Mouse (Mus musculus) CH12.LX (cell line): ENCODE results near the gene Dscam. TPM values are rescaled to one million over a fixed set of nuclear protein-coding genes. Genes with fewer than 3 reads are reported as not detected.
A peak's percentile ranks its signal among the peaks of the same experiment; 100 is the strongest.

Experiments
- DNase-seq: peaks from one replicate; pipeline ENCODE4 v3.0.0-alpha.2; 2013; ENCODE audit errors: extremely low read depth
- H3K27ac ChIP-seq: 2 replicates; pipeline ENCODE4 v1.5.1; 2012; ENCODE audit warnings: low read depth, mild to moderate bottlenecking, control low read depth, moderate library complexity; ENCODE audit not compliant: insufficient read depth
- H3K27me3 ChIP-seq: replicated peaks from 2 replicates; pipeline ENCODE3; 2012; ENCODE audit warnings: inconsistent platforms
- H3K36me3 ChIP-seq, 2 experiments: replicated peaks in 1 of 2; 2 replicates each; pipeline versions ENCODE3 to v1.6.1; 2012; ENCODE audit warnings: inconsistent platforms in 1 of 2, low read length in 1 of 2, mild to moderate bottlenecking in 1 of 2, mixed read lengths in 1 of 2, moderate library complexity in 1 of 2; ENCODE audit not compliant: control insufficient read depth in 1 of 2, insufficient read depth in 1 of 2
- H3K4me1 ChIP-seq, 2 experiments: 2 replicates each; pipeline ENCODE4 v1.6.1; 2012; ENCODE audit warnings: inconsistent platforms in 1 of 2, moderate library complexity in 1 of 2; ENCODE audit not compliant: insufficient read depth in 2 of 2, control insufficient read depth in 1 of 2
- H3K4me2 ChIP-seq: 2 replicates; pipeline ENCODE4 v1.6.1; 2012; ENCODE audit warnings: low read depth, mild to moderate bottlenecking, control low read depth; ENCODE audit not compliant: poor library complexity, insufficient read depth, severe bottlenecking
- H3K4me3 ChIP-seq, 3 experiments: fragments of 150-350 bp in 1 of 3; sonication (generic) in 1 of 3; replicated peaks in 1 of 3; 2 replicates each; pipeline versions ENCODE3 to v1.5.1; 2011 to 2012; ENCODE audit warnings: low read depth in 2 of 3, low read length in 2 of 3, mild to moderate bottlenecking in 2 of 3, moderate library complexity in 2 of 3, control low read depth in 1 of 3, improper control_type of control experiment in 1 of 3, inconsistent platforms in 1 of 3, mixed read lengths in 1 of 3; ENCODE audit not compliant: poor library complexity in 1 of 3
- H3K79me2 ChIP-seq: replicated peaks from 2 replicates; pipeline ENCODE4 v1.6.1; 2012; ENCODE audit warnings: mild to moderate bottlenecking, moderate library complexity; ENCODE audit not compliant: control insufficient read depth, poor library complexity, insufficient read depth, severe bottlenecking; ENCODE audit errors: extremely low read depth
- H3K9ac ChIP-seq: 2 replicates; pipeline ENCODE4 v1.6.1; 2012; ENCODE audit warnings: low read depth, mild to moderate bottlenecking, control low read depth, moderate library complexity; ENCODE audit not compliant: insufficient read depth
- H3K9me3 ChIP-seq: replicated peaks from 2 replicates; pipeline ENCODE3; 2012; ENCODE audit warnings: low read length, inconsistent platforms, mixed read lengths
- BHLHE40 ChIP-seq: IDR thresholded peaks from 2 replicates; pipeline ENCODE4 v1.6.1; 2011; ENCODE audit warnings: mild to moderate bottlenecking, low read depth, low read length, improper control_type of control experiment
- CHD2 ChIP-seq: IDR thresholded peaks from 2 replicates; pipeline ENCODE4 v1.6.1; 2011; ENCODE audit warnings: low read length, improper control_type of control experiment
- CTCF ChIP-seq, 2 experiments: IDR thresholded peaks in 1 of 2; conservative IDR thresholded peaks in 1 of 2; 2 replicates each; pipeline ENCODE4 v1.5.1; 2011 to 2012; ENCODE audit warnings: low read depth in 2 of 2, low read length in 2 of 2, improper control_type of control experiment in 1 of 2, inconsistent platforms in 1 of 2, mild to moderate bottlenecking in 1 of 2, moderate library complexity in 1 of 2
- E2F4 ChIP-seq: IDR thresholded peaks from 2 replicates; pipeline ENCODE4 v1.6.1; 2011; ENCODE audit warnings: low read depth, low read length, improper control_type of control experiment; ENCODE audit not compliant: insufficient replicate concordance
- ELF1 ChIP-seq: IDR thresholded peaks from 2 replicates; pipeline ENCODE4 v1.6.1; 2014; ENCODE audit warnings: low read depth, mild to moderate bottlenecking, inconsistent platforms, low read length, improper control_type of control experiment
- EP300 ChIP-seq: IDR thresholded peaks from 2 replicates; pipeline ENCODE4 v1.6.1; 2011; ENCODE audit warnings: low read length, improper control_type of control experiment
- ETS1 ChIP-seq: conservative IDR thresholded peaks from 2 replicates; pipeline ENCODE4 v1.6.1; 2012; ENCODE audit warnings: low read depth, mild to moderate bottlenecking, inconsistent platforms, low read length, improper control_type of control experiment, moderate library complexity
- GABPA ChIP-seq: IDR thresholded peaks from 2 replicates; pipeline ENCODE4 v1.6.1; 2012; ENCODE audit warnings: low read depth, low read length, improper control_type of control experiment, inconsistent platforms; ENCODE audit not compliant: insufficient replicate concordance
- IRF4 ChIP-seq: IDR thresholded peaks from 2 replicates; pipeline ENCODE4 v1.6.1; 2014; ENCODE audit warnings: low read depth, mild to moderate bottlenecking, inconsistent platforms, low read length, improper control_type of control experiment
- JUND ChIP-seq: conservative IDR thresholded peaks from 2 replicates; pipeline ENCODE4 v1.6.1; 2011; ENCODE audit warnings: low read depth, low read length, improper control_type of control experiment
- KAT2A ChIP-seq: IDR thresholded peaks from 2 replicates; pipeline ENCODE4 v1.6.1; 2012; ENCODE audit warnings: low read length, improper control_type of control experiment, inconsistent platforms; ENCODE audit not compliant: insufficient replicate concordance
- MAFK ChIP-seq: IDR thresholded peaks from 2 replicates; pipeline ENCODE4 v1.6.1; 2011; ENCODE audit warnings: low read length, improper control_type of control experiment; ENCODE audit not compliant: insufficient replicate concordance
- MAX ChIP-seq: IDR thresholded peaks from 2 replicates; pipeline ENCODE4 v1.6.1; 2011; ENCODE audit warnings: low read length, improper control_type of control experiment
- MAZ ChIP-seq: IDR thresholded peaks from 2 replicates; pipeline ENCODE4 v1.6.1; 2012; ENCODE audit warnings: low read depth, mild to moderate bottlenecking, inconsistent platforms, low read length, improper control_type of control experiment, moderate library complexity
- MEF2A ChIP-seq: IDR thresholded peaks from 2 replicates; pipeline ENCODE4 v1.6.1; 2014; ENCODE audit warnings: low read depth, mild to moderate bottlenecking, inconsistent platforms, low read length, improper control_type of control experiment, borderline replicate concordance
- MYC ChIP-seq: IDR thresholded peaks from 2 replicates; pipeline ENCODE4 v1.6.1; 2011; ENCODE audit warnings: low read depth, mild to moderate bottlenecking, improper control_type of control experiment, low read length
- NRF1 ChIP-seq: IDR thresholded peaks from 2 replicates; pipeline ENCODE4 v1.6.1; 2014; ENCODE audit warnings: low read depth, mild to moderate bottlenecking, inconsistent platforms, low read length, improper control_type of control experiment, moderate library complexity
- POLR2A ChIP-seq: IDR thresholded peaks from 2 replicates; pipeline ENCODE4 v1.6.1; 2011; ENCODE audit warnings: low read depth, mild to moderate bottlenecking, improper control_type of control experiment, low read length
- POLR2AphosphoS2 ChIP-seq: IDR thresholded peaks from 2 replicates; pipeline ENCODE4 v1.6.1; 2011; ENCODE audit warnings: low read depth, low read length, improper control_type of control experiment
- RAD21 ChIP-seq: IDR thresholded peaks from 2 replicates; pipeline ENCODE4 v1.6.1; 2011; ENCODE audit warnings: low read depth, mild to moderate bottlenecking, low read length, improper control_type of control experiment, moderate library complexity
- SIN3A ChIP-seq: IDR thresholded peaks from 2 replicates; pipeline ENCODE4 v1.6.1; 2012; ENCODE audit warnings: low read length, improper control_type of control experiment, inconsistent platforms
- SMC3 ChIP-seq: IDR thresholded peaks from 2 replicates; pipeline ENCODE4 v1.6.1; 2011; ENCODE audit warnings: low read depth, low read length, improper control_type of control experiment
- TBP ChIP-seq: conservative IDR thresholded peaks from 2 replicates; pipeline ENCODE4 v1.6.1; 2011; ENCODE audit warnings: low read depth, low read length, improper control_type of control experiment
- TCF12 ChIP-seq: IDR thresholded peaks from 2 replicates; pipeline ENCODE4 v1.6.1; 2014; ENCODE audit warnings: low read depth, mild to moderate bottlenecking, inconsistent platforms, low read length, improper control_type of control experiment
- UBTF ChIP-seq: IDR thresholded peaks from 2 replicates; pipeline ENCODE4 v1.6.1; 2012; ENCODE audit warnings: low read depth, mild to moderate bottlenecking, inconsistent platforms, low read length, improper control_type of control experiment, moderate library complexity
- USF1 ChIP-seq: IDR thresholded peaks from 2 replicates; pipeline ENCODE4 v1.6.1; 2014; ENCODE audit warnings: low read depth, mild to moderate bottlenecking, inconsistent platforms, low read length, improper control_type of control experiment
- ZMIZ1 ChIP-seq: IDR thresholded peaks from 2 replicates; pipeline ENCODE4 v1.6.1; 2012; ENCODE audit warnings: low read depth, mild to moderate bottlenecking, inconsistent platforms, low read length, improper control_type of control experiment
- ZNF384 ChIP-seq: IDR thresholded peaks from 2 replicates; pipeline ENCODE4 v1.6.1; 2012; ENCODE audit warnings: low read depth, low read length, improper control_type of control experiment, inconsistent platforms
- dilution Hi-C: fragments of 300-500 bp; cut with MboI; formaldehyde crosslinking; loops from 2 replicates; pipeline ENCODE4 v1.14.3; 2020; ENCODE audit warnings: low sequenced_read_pairs; ENCODE audit not compliant: extremely low pct_unique_long_range_greater_than_20kb, extremely low pct_ligation_motif_present
- in situ Hi-C: fragments of 300-500 bp; cut with MboI; formaldehyde crosslinking; loops from 3 replicates; pipeline ENCODE4 v1.14.3; 2019; ENCODE audit warnings: low sequenced_read_pairs, low pct_ligation_motif_present, low pct_unique_long_range_greater_than_20kb, mixed read lengths
- polyA plus RNA-seq: library from polyadenylated mRNA; unstranded; fragments of >175 nt; gene quantifications from 2 replicates; pipeline ENCODE4 v1.2.1, GENCODE M21; 2012; ENCODE audit warnings: low read depth; ENCODE audit not compliant: insufficient read length
- total RNA-seq, 2 experiments: library from RNA; depleted of rRNA; stranded (reverse); fragments of 300-350 nt in 1 of 2; fragments of >200 nt in 1 of 2; gene quantifications; 2 replicates each; pipeline ENCODE4 v1.2.3; 2012 to 2014

Gene Dscam
- total and polyA plus RNA-seq, 3 experiments, result under 0.01 to 0.39 (median 0.12) TPM

DNA sequence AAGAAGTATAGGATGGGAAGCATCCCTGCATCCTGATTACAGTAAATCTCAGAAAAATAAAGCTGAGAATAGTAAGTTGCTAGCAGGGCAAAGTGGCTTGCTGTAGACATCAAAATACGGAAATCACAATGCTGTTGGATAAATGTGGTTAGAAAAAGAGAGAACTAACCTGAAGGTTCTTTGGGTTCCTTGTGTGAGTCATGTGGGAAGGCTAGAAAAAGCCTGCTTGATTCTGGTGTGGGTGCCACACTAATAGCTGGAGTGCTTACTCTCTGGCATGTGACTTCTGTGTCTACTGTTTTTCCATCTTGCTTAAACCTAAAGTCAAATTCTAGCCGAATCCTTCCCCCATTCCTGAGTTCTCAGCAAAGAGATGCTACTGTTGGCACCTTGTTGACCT, 37.7 kb upstream of the Dscam start:
- no peak overlapping the region for H3K4me3 ChIP-seq
- dilution Hi-C loops (no loop called here), in situ Hi-C loops (no loop called here)
- TF ChIP-seq POLR2AphosphoS2, result no peak
- no peak for TF ChIP-seq CTCF (conservative IDR thresholded peaks at IDR 0.05 in 1 of 2, IDR thresholded peaks at IDR 0.05 in 1 of 2; ENCODE audit: low read depth in 2 of 2, low read length in 2 of 2)
- peak; percentile 65 for TF ChIP-seq BHLHE40
- no peak overlapping the region for H3K9ac ChIP-seq
- no peaks in the 10 kb centered on the region for H3K36me3 ChIP-seq
- peaks cover 2% of the 10 kb centered on the region for H3K9me3 ChIP-seq
- no peaks in the 10 kb centered on the region for H3K79me2 ChIP-seq
- no peak overlapping the region for H3K27ac ChIP-seq
- peaks cover 10 to 39% of the 10 kb centered on the region in 2 experiments for H3K4me1 ChIP-seq
- no peak for DNase-seq
- H3K27me3 ChIP-seq, result no peaks in the 10 kb centered on the region
- H3K4me2 ChIP-seq, result no peak overlapping the region

DNA sequence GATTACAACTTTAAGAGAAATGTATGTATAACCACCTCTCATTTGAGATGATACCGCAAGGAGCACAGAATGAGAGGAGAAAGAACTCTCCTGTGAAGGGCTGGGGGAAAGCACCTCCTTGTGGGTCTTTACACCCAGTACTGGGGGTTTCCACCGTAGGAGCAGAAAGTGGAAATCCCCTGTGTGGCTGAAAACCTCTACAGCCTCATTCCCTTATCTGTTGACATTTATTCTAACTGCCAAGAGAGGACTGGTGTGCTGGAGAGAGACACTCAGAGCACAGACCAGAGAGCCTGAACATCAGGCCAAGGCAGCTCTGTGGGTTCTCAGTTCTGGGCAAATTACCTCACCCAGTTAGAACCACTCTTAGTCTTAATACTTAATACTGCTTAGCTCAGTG, 33.5 kb upstream of the Dscam start:
- no peak overlapping the region for H3K4me3 ChIP-seq
- peaks cover 10 to 49% of the 10 kb centered on the region in 2 experiments for H3K4me1 ChIP-seq
- peaks cover 2% of the 10 kb centered on the region for H3K9me3 ChIP-seq
- no peaks in the 10 kb centered on the region for H3K36me3 ChIP-seq
- TF ChIP-seq E2F4 (no peak), GABPA (no peak), JUND (peak; percentile 42; the same call in 1 of the 2 replicates), ZNF384 (no peak), SMC3 (peak; percentile 29; the same call in 1 of the 2 replicates), ETS1 (peak; percentile 79), MAX (no peak), ELF1 (no peak), IRF4 (peak; percentile 80; the same call in 1 of the 2 replicates), MAFK (no peak), USF1 (no peak), CHD2 (peak; percentile 58; the same call in 1 of the 2 replicates), KAT2A (no peak), TBP (peak; percentile 65; the same call in 1 of the 2 replicates), BHLHE40 (no peak), TCF12 (peak; percentile 77), MYC (peak; percentile 28; the same call in 1 of the 2 replicates), MEF2A (peak; percentile 82; the same call in 1 of the 2 replicates), SIN3A (no peak), EP300 (peak; percentile 88), ZMIZ1 (no peak), UBTF (0 out of 2 replicates have a peak, but pooled peaks have one; percentile 12), CTCF (conservative IDR thresholded peaks at IDR 0.05 in 1 of 2, IDR thresholded peaks at IDR 0.05 in 1 of 2; ENCODE audit: low read depth in 2 of 2, low read length in 2 of 2) (0 out of 4 replicates have a peak, but pooled peaks of 1 of the 2 experiments have one; percentile 16), POLR2A (peak; percentile 45; the same call in 1 of the 2 replicates), MAZ (peak; percentile 33; the same call in 1 of the 2 replicates), RAD21 (peak; percentile 35), NRF1 (no peak)
- no peaks in the 10 kb centered on the region for H3K27me3 ChIP-seq
- in situ Hi-C loops (no loop called here), dilution Hi-C loops (no loop called here)
- H3K79me2 ChIP-seq, result no peaks in the 10 kb centered on the region
- peak overlapping the region; percentile 72 for H3K4me2 ChIP-seq
- 0 out of 2 replicates have a peak overlapping the region, but pooled peaks have one; percentile 13 for H3K9ac ChIP-seq
- peak; percentile 93 for DNase-seq
- peak overlapping the region; percentile 79 for H3K27ac ChIP-seq
